Mouse (Mus musculus): Measurements from ENCODE around the gene Ubl3. TPM values are rescaled to one million over a fixed set of nuclear protein-coding genes. Genes with fewer than 3 reads are reported as not detected.
A peak's percentile ranks its signal among the peaks of the same experiment; 100 is the strongest.

Ubl3 gene
- polyA plus RNA-seq, 1 experiment from 2014 or later, result 68.8 TPM

GRCm38 (mm10) chr5:148580388-148580985, 27.9 kb upstream of the Ubl3 start:
- 92% methylated on average over 13 of the region's 13 CpGs for WGBS
- ATAC-seq (replicated peaks; ENCODE audit: low FRiP score), result no peak
- no peak overlapping the region for H3K27ac ChIP-seq

GRCm38 (mm10) chr5:148579156-148579555, 26.6 kb upstream of the Ubl3 start:
- Histone ChIP-seq H3K27me3 (no peaks in the 10 kb centered on the region), H3K27ac (no peak overlapping the region), H3K4me2 (no peak overlapping the region), H3K4me3 (replicated peaks) (no peak overlapping the region), H3K4me1 (peaks cover 22% of the 10 kb centered on the region), H3K9me3 (replicated peaks) (no peaks in the 10 kb centered on the region; the same call in 1 of the 2 replicates), H3K9ac (no peak overlapping the region), H3K36me3 (no peaks in the 10 kb centered on the region)
- 82% methylated on average over 2 of the region's 2 CpGs for WGBS
- no peak for ATAC-seq (replicated peaks; ENCODE audit: low FRiP score)

More at GRCm38 (mm10) chr5:148580388-148580985, 27.9 kb upstream of the Ubl3 start:
- Histone ChIP-seq H3K4me3 (replicated peaks) (no peak overlapping the region), H3K9me3 (replicated peaks) (no peaks in the 10 kb centered on the region; the same call in 1 of the 2 replicates), H3K9ac (no peak overlapping the region), H3K4me2 (no peak overlapping the region), H3K4me1 (peaks cover 10% of the 10 kb centered on the region; the same call in 1 of the 2 replicates), H3K36me3 (no peaks in the 10 kb centered on the region), H3K27me3 (no peaks in the 10 kb centered on the region)

- H3K27me3 ChIP-seq, result no peaks in the 10 kb centered on the region
- WGBS, result 29% methylated on average over 8 of the region's 8 CpGs
- H3K4me2 ChIP-seq, result peak overlapping the region; percentile 21; the same call in 1 of the 2 replicates
- peak overlapping the region; percentile 51; the same call in 1 of the 2 replicates for H3K27ac ChIP-seq
- H3K9ac ChIP-seq, result no peak overlapping the region
- no peaks in the 10 kb centered on the region for H3K36me3 ChIP-seq
- no peaks in the 10 kb centered on the region for H3K9me3 ChIP-seq (replicated peaks)
- peaks cover 22% of the 10 kb centered on the region for H3K4me1 ChIP-seq
- peak; percentile 40 for ATAC-seq (replicated peaks; ENCODE audit: low FRiP score)
- H3K4me3 ChIP-seq (replicated peaks), result no peak overlapping the region
These were observed 25.8 kb upstream of the Ubl3 start for GRCm38 (mm10) chr5:148578353-148578752.

GRCm38 (mm10) chr5:148577278-148577677, 24.7 kb upstream of the Ubl3 start:
- peaks cover 22% of the 10 kb centered on the region for H3K4me1 ChIP-seq
- H3K27ac ChIP-seq, result no peak overlapping the region
- H3K9ac ChIP-seq, result no peak overlapping the region
- H3K36me3 ChIP-seq, result no peaks in the 10 kb centered on the region
- WGBS, result 82% methylated on average over 9 of the region's 9 CpGs
- H3K4me2 ChIP-seq, result no peak overlapping the region
- H3K4me3 ChIP-seq (replicated peaks), result no peak overlapping the region
- ATAC-seq (replicated peaks; ENCODE audit: low FRiP score), result no peak
- H3K27me3 ChIP-seq, result no peaks in the 10 kb centered on the region
- H3K9me3 ChIP-seq (replicated peaks), result no peaks in the 10 kb centered on the region

GRCm38 (mm10) chr5:148575163-148575562, 22.6 kb upstream of the Ubl3 start:
- ATAC-seq (replicated peaks; ENCODE audit: low FRiP score), result no peak
- H3K4me1 ChIP-seq, result peaks cover 28% of the 10 kb centered on the region
- H3K36me3 ChIP-seq, result no peaks in the 10 kb centered on the region
- H3K4me2 ChIP-seq, result peak overlapping the region; percentile 23; the same call in 1 of the 2 replicates
- H3K27me3 ChIP-seq, result no peaks in the 10 kb centered on the region
- WGBS, result 66% methylated on average over 5 of the region's 5 CpGs
- no peak overlapping the region for H3K9ac ChIP-seq
- H3K9me3 ChIP-seq (replicated peaks), result no peaks in the 10 kb centered on the region
- H3K4me3 ChIP-seq (replicated peaks), result no peak overlapping the region
- no peak overlapping the region for H3K27ac ChIP-seq

GRCm38 (mm10) chr5:148572676-148573075, 20.1 kb upstream of the Ubl3 start:
- H3K9me3 ChIP-seq (replicated peaks), result no peaks in the 10 kb centered on the region
- 79% methylated on average over 5 of the region's 5 CpGs for WGBS
- H3K4me1 ChIP-seq, result peaks cover 26% of the 10 kb centered on the region
- no peaks in the 10 kb centered on the region for H3K27me3 ChIP-seq
- no peak overlapping the region for H3K9ac ChIP-seq
- no peak overlapping the region for H3K4me2 ChIP-seq
- H3K4me3 ChIP-seq (replicated peaks), result no peak overlapping the region
- no peaks in the 10 kb centered on the region for H3K36me3 ChIP-seq
- H3K27ac ChIP-seq, result no peak overlapping the region
- ATAC-seq (replicated peaks; ENCODE audit: low FRiP score), result no peak

GRCm38 (mm10) chr5:148570571-148571304, 18.1 kb upstream of the Ubl3 start:
- Histone ChIP-seq H3K9ac (no peak overlapping the region), H3K36me3 (no peaks in the 10 kb centered on the region), H3K4me1 (peaks cover 25% of the 10 kb centered on the region), H3K9me3 (replicated peaks) (no peaks in the 10 kb centered on the region), H3K27ac (no peak overlapping the region), H3K4me3 (replicated peaks) (no peak overlapping the region), H3K27me3 (no peaks in the 10 kb centered on the region), H3K4me2 (no peak overlapping the region)
- WGBS, result 77% methylated on average over 14 of the region's 14 CpGs
- ATAC-seq (replicated peaks; ENCODE audit: low FRiP score), result no peak

- 0 out of 2 replicates have a peak overlapping the region, but pooled peaks have one; percentile 14 for H3K4me2 ChIP-seq
- peaks cover 13% of the 10 kb centered on the region; the same call in 1 of the 2 replicates for H3K4me1 ChIP-seq
- H3K4me3 ChIP-seq (replicated peaks), result no peak overlapping the region
- no peaks in the 10 kb centered on the region for H3K9me3 ChIP-seq (replicated peaks)
- H3K36me3 ChIP-seq, result no peaks in the 10 kb centered on the region
- H3K27ac ChIP-seq, result peak overlapping the region; percentile 48; the same call in 1 of the 2 replicates
- H3K27me3 ChIP-seq, result no peaks in the 10 kb centered on the region
- no peak overlapping the region for H3K9ac ChIP-seq
- WGBS, result 38% methylated on average over 13 of the region's 13 CpGs
- peak; percentile 64 for ATAC-seq (replicated peaks; ENCODE audit: low FRiP score)
These were observed 16.9 kb upstream of the Ubl3 start for GRCm38 (mm10) chr5:148569444-148569843.

GRCm38 (mm10) chr5:148565636-148566035, 13.0 kb upstream of the Ubl3 start:
- no peak overlapping the region for H3K27ac ChIP-seq
- 49% methylated on average over 6 of the region's 6 CpGs for WGBS
- no peak overlapping the region for H3K9ac ChIP-seq
- no peak overlapping the region for H3K4me2 ChIP-seq
- H3K27me3 ChIP-seq, result no peaks in the 10 kb centered on the region
- H3K36me3 ChIP-seq, result no peaks in the 10 kb centered on the region
- ATAC-seq (replicated peaks; ENCODE audit: low FRiP score), result no peak
- H3K4me1 ChIP-seq, result peaks cover 9% of the 10 kb centered on the region; the same call in 1 of the 2 replicates
- H3K4me3 ChIP-seq (replicated peaks), result no peak overlapping the region
- H3K9me3 ChIP-seq (replicated peaks), result no peaks in the 10 kb centered on the region

- no peak overlapping the region for H3K4me3 ChIP-seq (replicated peaks)
- ATAC-seq (replicated peaks; ENCODE audit: low FRiP score), result no peak
- H3K9me3 ChIP-seq (replicated peaks), result no peaks in the 10 kb centered on the region
- H3K4me2 ChIP-seq, result no peak overlapping the region
- 0 out of 2 replicates have a peak, but pooled peaks cover 2% of the 10 kb centered on the region for H3K4me1 ChIP-seq
- no peaks in the 10 kb centered on the region for H3K27me3 ChIP-seq
- 79% methylated on average over 3 of the region's 3 CpGs for WGBS
- H3K36me3 ChIP-seq, result no peaks in the 10 kb centered on the region
- no peak overlapping the region for H3K9ac ChIP-seq
- H3K27ac ChIP-seq, result no peak overlapping the region
These were observed 11.5 kb upstream of the Ubl3 start for GRCm38 (mm10) chr5:148564073-148564472.

- Histone ChIP-seq H3K27ac (no peak overlapping the region), H3K9ac (no peak overlapping the region), H3K9me3 (replicated peaks) (no peaks in the 10 kb centered on the region), H3K4me3 (replicated peaks) (no peak overlapping the region), H3K4me2 (no peak overlapping the region), H3K4me1 (no peaks in the 10 kb centered on the region), H3K36me3 (no peaks in the 10 kb centered on the region), H3K27me3 (no peaks in the 10 kb centered on the region)
- ATAC-seq (replicated peaks; ENCODE audit: low FRiP score), result no peak
- WGBS, result 62% methylated on average over 4 of the region's 4 CpGs
These were observed 10.7 kb upstream of the Ubl3 start for GRCm38 (mm10) chr5:148563281-148563680.

- H3K4me3 ChIP-seq (replicated peaks), result no peak overlapping the region
- no peaks in the 10 kb centered on the region for H3K36me3 ChIP-seq
- H3K9me3 ChIP-seq (replicated peaks), result no peaks in the 10 kb centered on the region
- H3K27me3 ChIP-seq, result no peaks in the 10 kb centered on the region
- no peaks in the 10 kb centered on the region for H3K4me1 ChIP-seq
- ATAC-seq (replicated peaks; ENCODE audit: low FRiP score), result no peak
- H3K27ac ChIP-seq, result no peak overlapping the region
- WGBS, result 87% methylated on average over 8 of the region's 8 CpGs
- no peak overlapping the region for H3K4me2 ChIP-seq
- H3K9ac ChIP-seq, result no peak overlapping the region
These were observed 9.6 kb upstream of the Ubl3 start for GRCm38 (mm10) chr5:148562235-148562634.
